22 mouse cellular contexts compared by ENCODE assay signal in the genomic region with DNA sequence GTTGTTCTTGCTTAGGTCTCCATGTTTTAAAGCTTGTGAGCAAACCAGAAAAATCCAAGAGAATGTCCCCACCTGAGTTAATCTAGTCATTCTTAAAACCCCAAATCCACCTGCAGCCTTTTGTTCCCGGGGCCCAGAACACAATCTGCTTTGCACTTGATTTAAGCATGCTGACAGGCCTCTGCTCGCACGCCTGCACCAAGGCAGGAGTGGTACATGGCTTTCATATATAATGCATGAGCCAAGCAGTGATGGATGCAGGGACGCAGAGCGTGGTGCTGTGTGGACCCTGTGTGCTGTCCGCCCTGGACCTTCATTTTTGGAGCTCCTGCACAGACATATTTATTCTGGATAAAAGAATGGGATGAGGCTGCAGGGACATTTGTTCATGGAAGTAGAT. TPM values are rescaled to one million over a fixed set of nuclear protein-coding genes. Genes with fewer than 3 reads are reported as not detected.
DNase-seq lines count a peak whose midpoint lies in the region; ATAC-seq and TF ChIP-seq lines count a peak whose summit lies in the region.
"Had no signal": no experiment of that assay in that cellular context is flagged by ENCODE, and none has a peak within 500 bp of the region (broad histone marks: within the 10 kb centered on the region; RNA-seq: fewer than 3 reads in every experiment).

No protein-coding gene starts in this region.

- H3K36me3 ChIP-seq in forebrain, postnatal 0 days (ENCODE audit: insufficient read depth): no peaks in the 10 kb centered on the region
- H3K36me3 ChIP-seq in forebrain, embryonic 10.5 days (replicated peaks): no peaks in the 10 kb centered on the region
- H3K36me3 ChIP-seq in hindbrain, embryonic 11.5 days (ENCODE audit: control insufficient read depth, insufficient read depth, low read length): no peaks in the 10 kb centered on the region
- no peaks in the 10 kb centered on the region for H3K36me3 ChIP-seq in midbrain, embryonic 12.5 days
- H3K36me3 ChIP-seq in neural tube, embryonic 15.5 days: no peaks in the 10 kb centered on the region
- H3K36me3 ChIP-seq in intestine, postnatal 0 days (ENCODE audit: control insufficient read depth, insufficient read depth): no peaks in the 10 kb centered on the region
- H3K36me3 ChIP-seq: heart, embryonic 12.5 days had no signal

- no peak overlapping the region for H3K27ac ChIP-seq in forebrain, postnatal 0 days (ENCODE audit: low read depth, low read length)
- H3K27ac ChIP-seq in forebrain, embryonic 10.5 days: no peak overlapping the region
- H3K27ac ChIP-seq in hindbrain, embryonic 11.5 days (ENCODE audit: low read depth, low read length): peak overlapping the region; percentile 85
- peak overlapping the region; percentile 77 for H3K27ac ChIP-seq in midbrain, embryonic 12.5 days (replicated peaks)
- peak overlapping the region; percentile 78 for H3K27ac ChIP-seq in neural tube, embryonic 15.5 days (replicated peaks)
- H3K27ac ChIP-seq in intestine, postnatal 0 days (ENCODE audit: low read depth, low read length): no peak overlapping the region

- DNase-seq in forebrain, postnatal 0 days: peak; percentile 11
- no peak for DNase-seq in forebrain, embryonic 10.5 days (ENCODE audit: extremely low spot score, low spot score)
- peak; percentile 14 for DNase-seq in hindbrain, embryonic 11.5 days (ENCODE audit: low spot score)
- no peak for DNase-seq in spleen, postnatal 36 days (ENCODE audit: low spot score in 2 of 2)
- no peak for DNase-seq in left cerebral cortex, postnatal 14 days (ENCODE audit: low spot score in 2 of 2)
- DNase-seq: cerebellum, adult 11 months; gastrocnemius, postnatal 25 days; heart, postnatal 4 days; kidney, adult 2 months; kidney, postnatal 25 days; layer of hippocampus, adult 9-11 months; lung, postnatal 14 days; right cerebral cortex, postnatal 25 days; thymus, postnatal 4 days had no signal

- no peak overlapping the region for H3K9ac ChIP-seq in forebrain, postnatal 0 days
- no peak overlapping the region for H3K9ac ChIP-seq in hindbrain, embryonic 11.5 days (ENCODE audit: low read depth, low read length)
- no peak overlapping the region for H3K9ac ChIP-seq in midbrain, embryonic 12.5 days (replicated peaks)
- H3K9ac ChIP-seq in neural tube, embryonic 15.5 days (replicated peaks): no peak overlapping the region; the same call in 1 of the 2 replicates
- H3K9ac ChIP-seq in intestine, postnatal 0 days (ENCODE audit: low read depth, low read length): no peak overlapping the region
- H3K9ac ChIP-seq: heart, embryonic 12.5 days had no signal

- H3K4me3 ChIP-seq in forebrain, postnatal 0 days (ENCODE audit: low read depth, low read length): no peak overlapping the region
- H3K4me3 ChIP-seq in forebrain, embryonic 10.5 days: no peak overlapping the region
- H3K4me3 ChIP-seq in hindbrain, embryonic 11.5 days (ENCODE audit: low read depth, low read length): no peak overlapping the region
- H3K4me3 ChIP-seq in midbrain, embryonic 12.5 days: no peak overlapping the region
- no peak overlapping the region for H3K4me3 ChIP-seq in neural tube, embryonic 15.5 days (replicated peaks)
- no peak overlapping the region for H3K4me3 ChIP-seq in intestine, postnatal 0 days (ENCODE audit: low read depth, low read length)
- H3K4me3 ChIP-seq: heart, embryonic 12.5 days had no signal

- intact Hi-C loops in left cerebral cortex, postnatal 14 days (cut with DNase I): loop anchor here (10.0 kb wide), 1 partner anchor 334 kb away; no protein-coding TSS in a partner anchor

- H3K9me3 ChIP-seq in forebrain, postnatal 0 days (ENCODE audit: low read length): no peaks in the 10 kb centered on the region
- no peaks in the 10 kb centered on the region for H3K9me3 ChIP-seq in forebrain, embryonic 10.5 days
- no peaks in the 10 kb centered on the region for H3K9me3 ChIP-seq in hindbrain, embryonic 11.5 days (ENCODE audit: control insufficient read depth, low read length)
- H3K9me3 ChIP-seq in midbrain, embryonic 12.5 days: no peaks in the 10 kb centered on the region
- H3K9me3 ChIP-seq in neural tube, embryonic 15.5 days (replicated peaks): no peaks in the 10 kb centered on the region
- H3K9me3 ChIP-seq in intestine, postnatal 0 days (ENCODE audit: control insufficient read depth): no peaks in the 10 kb centered on the region
- H3K9me3 ChIP-seq: heart, embryonic 12.5 days had no signal

- H3K4me2 ChIP-seq in forebrain, postnatal 0 days (ENCODE audit: low read depth): no peak overlapping the region
- H3K4me2 ChIP-seq in hindbrain, embryonic 11.5 days (replicated peaks; ENCODE audit: low read depth, low read length): no peak overlapping the region
- H3K4me2 ChIP-seq in midbrain, embryonic 12.5 days (replicated peaks): no peak overlapping the region
- H3K4me2 ChIP-seq in neural tube, embryonic 15.5 days: no peak overlapping the region
- no peak overlapping the region for H3K4me2 ChIP-seq in intestine, postnatal 0 days (replicated peaks; ENCODE audit: low read depth)
- H3K4me2 ChIP-seq: heart, embryonic 12.5 days had no signal

- WGBS in forebrain, postnatal 0 days: 62% methylated on average over 6 of the region's 6 CpGs
- WGBS in forebrain, embryonic 10.5 days: 88% methylated on average over 6 of the region's 6 CpGs
- 69% methylated on average over 6 of the region's 6 CpGs for WGBS in hindbrain, embryonic 11.5 days
- WGBS in midbrain, embryonic 12.5 days: 55% methylated on average over 6 of the region's 6 CpGs
- WGBS in neural tube, embryonic 15.5 days: 44% methylated on average over 6 of the region's 6 CpGs
- WGBS in intestine, postnatal 0 days: 84% methylated on average over 6 of the region's 6 CpGs

- no peak for TF ChIP-seq CTCF in forebrain, postnatal 0 days (IDR thresholded peaks at IDR 0.05; ENCODE audit: low read depth)
- TF ChIP-seq CTCF in intestine, postnatal 0 days (IDR thresholded peaks at IDR 0.05; ENCODE audit: low read depth): no peak

- H3K27me3 ChIP-seq in forebrain, postnatal 0 days (ENCODE audit: insufficient read depth, low read length): no peaks in the 10 kb centered on the region
- H3K27me3 ChIP-seq in forebrain, embryonic 10.5 days (ENCODE audit: poor library complexity, severe bottlenecking): no peaks in the 10 kb centered on the region
- no peaks in the 10 kb centered on the region for H3K27me3 ChIP-seq in hindbrain, embryonic 11.5 days (ENCODE audit: control insufficient read depth, insufficient read depth, low read length)
- H3K27me3 ChIP-seq in midbrain, embryonic 12.5 days: no peaks in the 10 kb centered on the region
- no peaks in the 10 kb centered on the region for H3K27me3 ChIP-seq in neural tube, embryonic 15.5 days (replicated peaks)
- no peaks in the 10 kb centered on the region for H3K27me3 ChIP-seq in intestine, postnatal 0 days (replicated peaks; ENCODE audit: control insufficient read depth, insufficient read depth, low read length)

- H3K4me1 ChIP-seq in forebrain, postnatal 0 days (ENCODE audit: insufficient read depth): no peaks in the 10 kb centered on the region
- H3K4me1 ChIP-seq in forebrain, embryonic 10.5 days: peaks cover 31% of the 10 kb centered on the region
- peaks cover 4% of the 10 kb centered on the region; the same call in 1 of the 2 replicates for H3K4me1 ChIP-seq in hindbrain, embryonic 11.5 days (replicated peaks; ENCODE audit: control insufficient read depth, insufficient read depth, low read length)
- peaks cover 8% of the 10 kb centered on the region; the same call in 1 of the 2 replicates for H3K4me1 ChIP-seq in midbrain, embryonic 12.5 days
- peaks cover 18% of the 10 kb centered on the region for H3K4me1 ChIP-seq in neural tube, embryonic 15.5 days
- H3K4me1 ChIP-seq in intestine, postnatal 0 days (replicated peaks; ENCODE audit: control insufficient read depth, insufficient read depth, low read length): no peaks in the 10 kb centered on the region
- H3K4me1 ChIP-seq: heart, embryonic 12.5 days had no signal

- no peak for ATAC-seq in forebrain, postnatal 0 days
- 0 out of 2 replicates have a peak, but pooled peaks have one; percentile 64 for ATAC-seq in hindbrain, embryonic 11.5 days (ENCODE audit: low FRiP score)
- ATAC-seq in midbrain, embryonic 12.5 days (ENCODE audit: low FRiP score, low read depth): peak; percentile 47; the same call in 1 of the 2 replicates
- peak; percentile 86 for ATAC-seq in neural tube, embryonic 15.5 days (ENCODE audit: low FRiP score)
- no peak for ATAC-seq in intestine, postnatal 0 days
- ATAC-seq: Patski had no signal

RNA-seq across cellular contexts. Expression of a gene that starts 6.4 kb away (rescaled TPM):
- total RNA-seq in forebrain, postnatal 0 days (2014; rRNA removed): not detected in 2 replicates
- not detected in 2 replicates for polyA plus RNA-seq in forebrain, postnatal 0 days (2015; fragmentation: Nextera tagmentation; extraction: Ambion mirVana)
- not detected in 2 replicates for polyA plus RNA-seq in forebrain, embryonic 10.5 days (2016; fragmentation: Nextera tagmentation; extraction: Ambion mirVana)
- not detected in 2 replicates for polyA plus RNA-seq in hindbrain, embryonic 11.5 days (2014; fragmentation: Nextera tagmentation; extraction: Ambion mirVana)
- polyA plus RNA-seq in midbrain, embryonic 12.5 days (2016; fragmentation: Nextera tagmentation; extraction: Ambion mirVana): 0.35 TPM in 1 of 2 replicates, not detected in the other
- polyA plus RNA-seq in neural tube, embryonic 15.5 days (2015; fragmentation: Nextera tagmentation; extraction: Ambion mirVana): 0.52 TPM in 1 of 2 replicates, not detected in the other
- not detected in 2 replicates for polyA plus RNA-seq in intestine, postnatal 0 days (2015; fragmentation: Nextera tagmentation; extraction: Ambion mirVana)
- not detected for total RNA-seq in left cerebral cortex, postnatal 14 days (2021)
- total RNA-seq: gastrocnemius, postnatal 25 days; heart, postnatal 4 days; left cerebral cortex, postnatal 25 days; liver, adult 2 months had no signal
- polyA plus RNA-seq: kidney, adult 2 months; liver, adult 2 months; Patski; testis, adult 2 months had no signal

Comparison
In these comparisons a context has a peak if more than half of its experiments do, and no peak if none do; other contexts are left out.
1. DNase-seq: peak in forebrain, postnatal 0 days (single experiment) and hindbrain, embryonic 11.5 days (single experiment); none in forebrain, embryonic 10.5 days (single experiment), spleen, postnatal 36 days (0 of 2) and left cerebral cortex, postnatal 14 days (0 of 2).
2. ATAC-seq: peak in hindbrain, embryonic 11.5 days (single experiment), midbrain, embryonic 12.5 days (single experiment) and neural tube, embryonic 15.5 days (single experiment); none in forebrain, postnatal 0 days (single experiment) and intestine, postnatal 0 days (single experiment).
3. H3K27ac ChIP-seq: peak in hindbrain, embryonic 11.5 days (single experiment), midbrain, embryonic 12.5 days (single experiment) and neural tube, embryonic 15.5 days (single experiment); none in forebrain, postnatal 0 days (single experiment), forebrain, embryonic 10.5 days (single experiment) and intestine, postnatal 0 days (single experiment).